Mouse (Mus musculus): ENCODE measurements at regions not wholly inside any gene's neighbourhood (a gene's known extent, or its start where the extent isn't known, plus 50 kb on each side); places are given as distances from the start of the nearest gene placed in this dataset.
"Not testable (repeated sequence)": the region's sequence is repeated elsewhere in the genome, so short reads cannot be mapped to it uniquely, and the experiment has no call there.

- DNase-seq (ENCODE audit: low spot score in 2 of 2): no peak
These were observed 71.3 kb upstream of the Spon1 start for GRCm38 (mm10) chr7:113694466-113694865.

GRCm38 (mm10) chr7:113705929-113706328 is 59.9 kb upstream of the Spon1 start:
- DNase-seq (ENCODE audit: low spot score in 2 of 2): no peak

- no peak for DNase-seq (ENCODE audit: low spot score in 2 of 2)
These were observed 58.2 kb upstream of the Spon1 start for GRCm38 (mm10) chr7:113707596-113707995.

- DNase-seq (ENCODE audit: low spot score in 2 of 2): no peak
These were observed 55.1 kb upstream of the Spon1 start for GRCm38 (mm10) chr7:113710541-113711270.

GRCm38 (mm10) chr7:113711356-113711755 is 54.4 kb upstream of the Spon1 start:
- not testable (repeated sequence) for DNase-seq (ENCODE audit: low spot score in 2 of 2)
